Mouse (Mus musculus) limb, embryonic 13.5 days (tissue): ENCODE measurements at regions not wholly inside any gene's neighbourhood (a gene's known extent, or its start where the extent isn't known, plus 50 kb on each side); places are given as distances from the start of the nearest gene placed in this dataset.

Experiments
- ATAC-seq: fragments of 200-750 bp; cut with Nextera tagmentation; 2 replicates; pipeline ENCODE4 v1.8.0; 2017; ENCODE audit warnings: low read depth, moderate number of reproducible peaks, moderate TSS enrichment; ENCODE audit not compliant: low FRiP score
- H3K27ac ChIP-seq: fragments of 300-500 bp; sonication (generic); 2 replicates; pipeline ENCODE4 v1.5.1; 2015; ENCODE audit warnings: inconsistent platforms, mild to moderate bottlenecking, moderate library complexity
- H3K27me3 ChIP-seq: fragments of 300-500 bp; sonication (generic); 2 replicates; pipeline ENCODE4 v1.6.1; 2015; ENCODE audit warnings: mild to moderate bottlenecking, inconsistent platforms
- H3K36me3 ChIP-seq: fragments of 300-500 bp; sonication (generic); 2 replicates; pipeline ENCODE4 v1.6.1; 2015; ENCODE audit warnings: inconsistent platforms, mild to moderate bottlenecking, moderate library complexity
- H3K4me1 ChIP-seq: fragments of 300-500 bp; sonication (generic); 2 replicates; pipeline ENCODE4 v1.6.1; 2015; ENCODE audit warnings: inconsistent platforms
- H3K4me2 ChIP-seq: fragments of 300-500 bp; sonication (generic); replicated peaks from 2 replicates; pipeline ENCODE4 v1.6.1; 2015; ENCODE audit warnings: inconsistent platforms, mild to moderate bottlenecking, moderate library complexity
- H3K4me3 ChIP-seq: fragments of 300-500 bp; sonication (generic); 2 replicates; pipeline ENCODE4 v1.5.1; 2015; ENCODE audit warnings: moderate library complexity, mild to moderate bottlenecking, inconsistent platforms
- H3K9ac ChIP-seq: fragments of 300-500 bp; sonication (generic); 2 replicates; pipeline ENCODE4 v1.6.1; 2015; ENCODE audit warnings: mild to moderate bottlenecking, inconsistent platforms
- H3K9me3 ChIP-seq: fragments of 300-500 bp; sonication (generic); 2 replicates; pipeline ENCODE4 v1.6.1; 2016; ENCODE audit warnings: inconsistent platforms
- WGBS: fragments of 180-500 bp; shearing (Covaris S2); methylation state at CpG from one replicate; pipeline ENCODE4 v1.1.7; 2015; 5-methylcytosine and 5-hydroxymethylcytosine counted together

DNA sequence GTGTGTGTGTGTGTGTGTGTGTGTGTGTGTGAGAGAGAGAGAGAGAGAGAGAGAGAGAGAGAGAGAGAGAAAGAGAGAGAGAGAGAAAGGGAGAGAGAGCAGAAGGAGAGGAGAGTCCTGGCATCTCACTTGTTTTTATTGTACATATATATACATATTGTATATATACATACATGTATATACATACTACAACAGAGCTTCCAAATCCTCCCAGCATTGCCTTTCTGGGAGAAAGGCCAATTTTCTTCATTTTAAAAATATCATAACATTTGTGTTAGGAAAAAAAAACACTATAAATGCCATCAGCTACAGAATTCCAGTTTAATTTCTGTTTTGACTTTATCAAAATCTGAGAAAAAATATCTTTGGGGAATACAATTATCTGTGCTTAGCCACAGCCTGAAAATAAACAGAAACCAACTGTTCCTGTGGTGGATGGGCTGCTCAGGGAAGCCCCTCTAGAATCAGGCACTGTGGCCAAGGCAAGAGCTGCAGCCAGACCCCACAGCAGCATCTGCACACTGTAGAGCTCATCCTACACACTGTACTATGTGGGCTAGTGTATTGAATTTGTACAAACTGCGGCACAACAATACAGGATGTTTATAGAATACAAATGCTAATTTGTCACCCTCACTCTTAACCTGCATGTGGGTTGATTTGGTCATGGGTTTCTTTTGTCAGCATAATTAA is 64.6 kb upstream of the Mgmt start:
- ATAC-seq: no peak

DNA sequence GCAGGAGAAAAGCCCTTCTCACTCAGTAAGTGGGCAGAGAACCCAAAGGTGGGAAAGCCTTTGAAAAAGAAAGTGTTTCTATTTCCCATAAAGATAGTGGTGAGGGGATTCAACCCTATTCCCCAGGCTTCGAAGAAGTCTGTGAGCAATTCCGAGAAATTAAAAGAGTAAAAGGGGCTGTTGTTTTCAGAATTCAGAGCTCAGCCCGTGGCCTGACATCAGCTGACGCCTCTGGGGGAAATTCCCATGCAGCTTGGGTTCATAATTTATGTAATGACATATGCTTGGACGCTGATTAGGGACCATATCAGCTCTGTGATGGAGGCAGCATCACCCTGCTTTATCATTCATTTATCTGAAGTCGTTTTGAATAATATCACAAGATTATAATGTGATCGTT is 62.0 kb upstream of the Mgmt start:
- 71% methylated on average over 7 of the region's 7 CpGs for WGBS
- H3K27ac ChIP-seq: no peak overlapping the region
- ATAC-seq: no peak
- H3K9ac ChIP-seq: no peak overlapping the region
- H3K4me3 ChIP-seq: no peak overlapping the region
- no peaks in the 10 kb centered on the region for H3K9me3 ChIP-seq
- H3K4me1 ChIP-seq: no peaks in the 10 kb centered on the region; the same call in 1 of the 2 replicates
- H3K27me3 ChIP-seq: 0 out of 2 replicates have a peak, but pooled peaks cover 7% of the 10 kb centered on the region
- H3K4me2 ChIP-seq: no peak overlapping the region
- no peaks in the 10 kb centered on the region for H3K36me3 ChIP-seq

More for the DNA sequence above, 64.6 kb upstream of the Mgmt start:
- H3K9me3 ChIP-seq: no peaks in the 10 kb centered on the region
- peaks cover 9% of the 10 kb centered on the region for H3K4me1 ChIP-seq
- no peak overlapping the region for H3K4me3 ChIP-seq
- H3K27me3 ChIP-seq: peaks cover 15% of the 10 kb centered on the region
- H3K36me3 ChIP-seq: no peaks in the 10 kb centered on the region
- no peak overlapping the region for H3K4me2 ChIP-seq
- 83% methylated on average over 1 of the region's 1 CpGs for WGBS
- H3K9ac ChIP-seq: no peak overlapping the region
- H3K27ac ChIP-seq: no peak overlapping the region

DNA sequence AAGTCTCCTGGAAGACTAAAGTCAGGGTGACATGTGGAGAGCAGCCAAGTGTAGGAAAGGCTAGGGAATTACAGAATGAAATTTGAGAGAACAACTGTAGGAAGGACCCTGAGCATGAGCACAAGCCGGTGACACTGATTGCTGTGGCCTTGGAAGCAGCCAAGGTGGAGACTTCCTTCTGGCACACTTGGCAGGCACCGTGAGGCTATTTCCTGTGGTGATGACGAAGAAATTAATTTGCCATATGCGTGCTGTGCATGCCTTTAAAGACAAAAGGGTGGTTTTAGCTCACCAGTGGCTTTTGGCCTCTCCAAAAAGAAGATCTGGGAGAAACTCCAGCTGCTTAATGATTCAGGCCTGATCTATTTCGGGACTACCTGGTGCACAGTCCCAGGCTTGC is 55.4 kb upstream of the Mgmt start:
- H3K4me2 ChIP-seq: no peak overlapping the region
- WGBS: 44% methylated on average over 5 of the region's 5 CpGs

GRCm38 (mm10) chr7:136840224-136840623 is 54.2 kb upstream of the Mgmt start:
- WGBS: 61% methylated on average over 7 of the region's 7 CpGs
- Histone ChIP-seq H3K27me3 (0 out of 2 replicates have a peak, but pooled peaks cover 5% of the 10 kb centered on the region), H3K9ac (no peak overlapping the region), H3K27ac (no peak overlapping the region), H3K36me3 (no peaks in the 10 kb centered on the region), H3K4me2 (no peak overlapping the region), H3K4me1 (peaks cover 31% of the 10 kb centered on the region), H3K9me3 (no peaks in the 10 kb centered on the region), H3K4me3 (no peak overlapping the region)
- ATAC-seq: no peak

More for the DNA sequence above, 55.4 kb upstream of the Mgmt start:
- Histone ChIP-seq H3K9me3 (no peaks in the 10 kb centered on the region), H3K27me3 (no peaks in the 10 kb centered on the region), H3K27ac (no peak overlapping the region), H3K36me3 (no peaks in the 10 kb centered on the region), H3K4me1 (peaks cover 24% of the 10 kb centered on the region), H3K9ac (no peak overlapping the region), H3K4me3 (no peak overlapping the region)
- ATAC-seq: no peak

GRCm38 (mm10) chr7:136842751-136843150 is 51.7 kb upstream of the Mgmt start:
- H3K9ac ChIP-seq: no peak overlapping the region
- peaks cover 37% of the 10 kb centered on the region for H3K4me1 ChIP-seq
- no peaks in the 10 kb centered on the region for H3K36me3 ChIP-seq
- peaks cover 11% of the 10 kb centered on the region; the same call in 1 of the 2 replicates for H3K27me3 ChIP-seq
- no peak for ATAC-seq
- 69% methylated on average over 7 of the region's 7 CpGs for WGBS
- H3K27ac ChIP-seq: no peak overlapping the region
- H3K4me2 ChIP-seq: no peak overlapping the region
- no peak overlapping the region for H3K4me3 ChIP-seq
- no peaks in the 10 kb centered on the region for H3K9me3 ChIP-seq

GRCm38 (mm10) chr7:136844282-136844681 is 50.1 kb upstream of the Mgmt start:
- Histone ChIP-seq H3K4me2 (no peak overlapping the region), H3K4me3 (no peak overlapping the region), H3K36me3 (no peaks in the 10 kb centered on the region), H3K4me1 (peaks cover 32% of the 10 kb centered on the region), H3K9ac (no peak overlapping the region), H3K9me3 (no peaks in the 10 kb centered on the region), H3K27me3 (peaks cover 11% of the 10 kb centered on the region; the same call in 1 of the 2 replicates), H3K27ac (no peak overlapping the region)
- no peak for ATAC-seq
- WGBS: 28% methylated on average over 5 of the region's 5 CpGs
